Mouse (Mus musculus) liver, postnatal 0 days (tissue): ENCODE data around the gene Jak1. TPM values are rescaled to one million over a fixed set of nuclear protein-coding genes. Genes with fewer than 3 reads are reported as not detected.

Source experiments
- ATAC-seq: fragments of 200-750 bp; cut with Nextera tagmentation; 2 replicates; pipeline ENCODE4 v1.8.0; 2017; ENCODE audit warnings: mild to moderate bottlenecking, moderate library complexity
- DNase-seq: peaks from one replicate; pipeline ENCODE4 v3.0.0-alpha.2; 2016
- H3K27ac ChIP-seq: fragments of 300-500 bp; sonication (generic); 2 replicates; pipeline ENCODE4 v1.5.1; 2014; ENCODE audit warnings: antibody characterized with exemption, moderate library complexity, mild to moderate bottlenecking, low read depth
- H3K27me3 ChIP-seq: fragments of 300-500 bp; sonication (generic); 2 replicates; pipeline ENCODE4 v1.6.1; 2014; ENCODE audit warnings: low read length, control low read depth, mixed read lengths; ENCODE audit not compliant: insufficient read depth
- H3K36me3 ChIP-seq: fragments of 300-500 bp; sonication (generic); replicated peaks from 2 replicates; pipeline ENCODE4 v1.6.1; 2014; ENCODE audit warnings: mild to moderate bottlenecking, control low read depth, low read length, moderate library complexity, mixed read lengths; ENCODE audit not compliant: insufficient read depth
- H3K4me1 ChIP-seq: fragments of 300-500 bp; sonication (generic); 2 replicates; pipeline ENCODE4 v1.6.1; 2014; ENCODE audit warnings: antibody characterized with exemption, mild to moderate bottlenecking, control low read depth; ENCODE audit not compliant: insufficient read depth
- H3K4me2 ChIP-seq: fragments of 300-500 bp; sonication (generic); 2 replicates; pipeline ENCODE4 v1.6.1; 2014; ENCODE audit warnings: low read depth, mild to moderate bottlenecking, low read length, moderate library complexity, mixed read lengths
- H3K4me3 ChIP-seq: fragments of 300-500 bp; sonication (generic); 2 replicates; pipeline ENCODE4 v1.5.1; 2014; ENCODE audit warnings: low read depth, low read length
- H3K9ac ChIP-seq: fragments of 300-500 bp; sonication (generic); replicated peaks from 2 replicates; pipeline ENCODE4 v1.6.1; 2014; ENCODE audit warnings: mild to moderate bottlenecking, moderate library complexity
- H3K9me3 ChIP-seq: fragments of 300-500 bp; sonication (generic); 2 replicates; pipeline ENCODE4 v1.6.1; 2016; ENCODE audit warnings: mild to moderate bottlenecking, control low read depth, low read length, mixed read lengths
- CTCF ChIP-seq: sonication (generic); IDR thresholded peaks from 2 replicates; pipeline ENCODE4 v1.5.1; 2016; ENCODE audit warnings: antibody characterized with exemption, low read depth
- EP300 ChIP-seq: IDR thresholded peaks from 2 replicates; pipeline ENCODE4 v1.6.1; 2016; ENCODE audit warnings: antibody characterized with exemption, low read depth, mild to moderate bottlenecking
- WGBS: fragments of 180-500 bp; shearing (Covaris S2); extraction: QIAGEN DNeasy Blood & Tissue Kit; methylation state at CpG from one replicate; pipeline ENCODE4 v1.1.7; 2014; ENCODE audit not compliant: insufficient replicate concordance; 5-methylcytosine and 5-hydroxymethylcytosine counted together
- polyA plus RNA-seq: library from polyadenylated mRNA; unstranded; fragments of >200 nt; fragmentation: Nextera tagmentation; extraction: Ambion mirVana; gene quantifications from 2 replicates; pipeline ENCODE4 v1.2.1, GENCODE M21; 2015

Gene Jak1
- polyA plus RNA-seq, 1 experiment from 2014 or later, result 51.2 TPM

DNA sequence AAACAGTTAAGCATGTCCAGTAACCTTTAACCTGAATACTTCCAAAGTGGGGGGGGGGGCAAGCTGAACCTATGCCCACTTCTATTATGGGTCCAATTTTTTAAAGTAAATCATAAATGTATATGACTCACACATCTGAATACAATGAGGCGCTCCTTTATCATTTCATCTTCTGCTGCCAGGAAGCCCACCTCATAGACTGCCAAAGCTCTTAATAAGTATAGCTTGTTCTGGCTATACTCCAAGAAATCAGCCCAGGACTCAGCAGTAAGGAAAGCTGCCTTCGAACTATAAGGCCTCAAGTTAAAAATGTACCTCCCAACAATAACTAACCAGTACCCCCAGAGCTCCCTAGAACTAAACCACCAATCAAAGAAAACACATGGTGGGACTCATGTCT, 44.1 kb downstream of the Jak1 start:
- DNase-seq, result no peak
- no peaks in the 10 kb centered on the region for H3K27me3 ChIP-seq
- no peaks in the 10 kb centered on the region for H3K36me3 ChIP-seq
- TF ChIP-seq CTCF (no peak), EP300 (no peak)
- peaks cover 48% of the 10 kb centered on the region for H3K4me1 ChIP-seq
- 66% methylated on average over 2 of the region's 2 CpGs for WGBS
- H3K4me2 ChIP-seq, result no peak overlapping the region
- no peak for ATAC-seq
- H3K4me3 ChIP-seq, result no peak overlapping the region
- no peaks in the 10 kb centered on the region for H3K9me3 ChIP-seq
- H3K27ac ChIP-seq, result peak overlapping the region; percentile 37; the same call in 1 of the 2 replicates
- H3K9ac ChIP-seq, result no peak overlapping the region

DNA sequence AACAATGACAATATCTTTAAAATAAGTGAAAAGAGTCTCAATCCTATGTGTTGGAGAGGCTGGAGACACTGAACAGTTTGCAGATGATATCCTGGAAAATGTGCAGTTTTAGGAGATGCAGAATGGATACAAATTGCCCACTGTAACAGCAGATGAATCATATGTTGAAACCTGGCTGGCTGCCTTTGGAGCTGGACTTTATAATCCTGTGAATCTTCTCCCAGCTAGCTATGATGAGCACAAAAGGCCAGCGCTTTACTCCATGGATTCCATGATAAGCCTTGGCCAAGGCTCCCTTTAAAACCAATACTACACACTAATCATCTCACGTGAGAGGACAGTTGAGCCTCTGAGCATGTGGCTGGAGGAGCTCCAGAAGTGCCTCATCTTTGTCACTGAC, 45.2 kb downstream of the Jak1 start:
- Histone ChIP-seq H3K27ac (0 out of 2 replicates have a peak overlapping the region, but pooled peaks have one; percentile 26), H3K4me2 (no peak overlapping the region), H3K27me3 (no peaks in the 10 kb centered on the region), H3K9ac (no peak overlapping the region), H3K4me3 (no peak overlapping the region), H3K9me3 (no peaks in the 10 kb centered on the region), H3K36me3 (no peaks in the 10 kb centered on the region), H3K4me1 (peaks cover 52% of the 10 kb centered on the region)
- DNase-seq, result no peak
- TF ChIP-seq EP300 (no peak), CTCF (no peak)
- WGBS, result 69% methylated on average over 2 of the region's 2 CpGs
- no peak for ATAC-seq

DNA sequence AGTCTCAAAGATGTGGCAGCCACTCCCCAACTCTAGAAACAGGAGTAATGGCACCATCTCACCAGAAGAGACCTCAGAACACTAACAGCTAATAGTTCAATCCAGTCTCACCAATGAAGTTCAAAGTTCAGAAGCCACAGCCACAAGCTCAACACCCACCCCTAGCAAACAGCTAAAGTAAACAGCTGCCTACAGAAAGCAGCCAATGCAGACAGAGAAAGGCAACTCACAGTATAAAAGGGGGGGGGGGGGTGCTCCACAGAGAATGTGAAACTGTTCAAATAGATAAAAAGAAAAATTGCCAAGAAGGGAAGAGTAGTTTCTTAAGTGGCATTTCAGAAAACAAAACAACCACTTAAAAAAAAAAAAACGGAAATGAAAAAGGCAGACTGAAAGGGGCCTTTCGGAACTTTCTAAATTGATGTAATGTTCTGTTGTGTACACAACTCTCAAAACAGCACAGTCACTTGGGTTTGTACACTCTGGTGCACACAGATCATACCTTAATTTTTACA, 48.0 kb downstream of the Jak1 start:
- 0 out of 2 replicates have a peak overlapping the region, but pooled peaks have one; percentile 0 for H3K4me2 ChIP-seq
- no peaks in the 10 kb centered on the region for H3K36me3 ChIP-seq
- peaks cover 57% of the 10 kb centered on the region for H3K4me1 ChIP-seq
- TF ChIP-seq EP300 (0 out of 2 replicates have a peak, but pooled peaks have one; percentile 9), CTCF (0 out of 2 replicates have a peak, but pooled peaks have one; percentile 25)
- no peaks in the 10 kb centered on the region for H3K27me3 ChIP-seq
- H3K4me3 ChIP-seq, result no peak overlapping the region
- H3K27ac ChIP-seq, result peak overlapping the region; percentile 73
- WGBS, result 34% methylated on average over 2 of the region's 2 CpGs
- H3K9me3 ChIP-seq, result no peaks in the 10 kb centered on the region
- DNase-seq (no peak), ATAC-seq (peak; percentile 95)
- H3K9ac ChIP-seq, result no peak overlapping the region

DNA sequence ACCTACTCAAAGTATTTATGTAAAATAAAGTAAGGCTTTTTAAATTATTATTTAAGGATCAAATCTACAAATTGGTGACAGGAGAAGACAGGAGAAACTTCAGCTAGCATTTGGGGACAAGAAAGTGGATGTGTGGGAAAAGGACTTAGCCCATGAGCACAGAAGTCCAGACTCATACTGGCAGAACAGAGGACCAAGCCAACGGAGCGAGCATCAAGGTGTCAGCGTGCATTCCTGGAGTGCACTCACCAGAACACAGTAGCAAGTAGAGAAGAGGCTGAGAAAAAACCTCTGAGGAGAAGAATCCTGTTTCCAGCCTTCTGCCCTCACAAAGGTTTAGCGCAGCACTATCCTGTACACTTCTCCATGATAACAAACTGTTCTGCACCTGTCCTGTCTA, 48.8 kb downstream of the Jak1 start:
- Histone ChIP-seq H3K36me3 (no peaks in the 10 kb centered on the region), H3K9me3 (no peaks in the 10 kb centered on the region), H3K4me1 (peaks cover 50% of the 10 kb centered on the region), H3K27me3 (no peaks in the 10 kb centered on the region), H3K9ac (no peak overlapping the region), H3K4me2 (no peak overlapping the region), H3K27ac (peak overlapping the region; percentile 73), H3K4me3 (no peak overlapping the region)
- DNase-seq (no peak), ATAC-seq (no peak)
- 85% methylated on average over 4 of the region's 4 CpGs for WGBS
- TF ChIP-seq EP300, result no peak
- no peak for TF ChIP-seq CTCF

DNA sequence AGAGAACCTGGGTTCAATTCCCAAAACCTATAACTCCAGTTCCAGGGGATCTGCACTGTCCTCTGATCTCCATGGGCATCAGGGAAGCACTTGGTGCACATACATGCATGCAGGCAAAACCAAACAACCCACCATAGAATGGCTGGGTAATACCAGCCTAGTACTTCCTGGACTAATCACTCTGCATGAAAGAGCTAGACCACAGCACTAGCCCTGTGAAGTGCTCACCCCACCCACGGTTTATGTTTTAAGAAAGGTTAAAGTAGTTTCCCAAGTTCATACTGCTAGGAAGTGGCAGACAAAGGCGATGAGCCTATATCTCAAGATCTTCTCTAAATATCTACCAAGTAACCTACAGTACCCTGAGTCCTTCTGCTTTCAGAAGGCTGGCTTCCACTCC, 51.6 kb downstream of the Jak1 start:
- 65% methylated on average over 2 of the region's 2 CpGs for WGBS

DNA sequence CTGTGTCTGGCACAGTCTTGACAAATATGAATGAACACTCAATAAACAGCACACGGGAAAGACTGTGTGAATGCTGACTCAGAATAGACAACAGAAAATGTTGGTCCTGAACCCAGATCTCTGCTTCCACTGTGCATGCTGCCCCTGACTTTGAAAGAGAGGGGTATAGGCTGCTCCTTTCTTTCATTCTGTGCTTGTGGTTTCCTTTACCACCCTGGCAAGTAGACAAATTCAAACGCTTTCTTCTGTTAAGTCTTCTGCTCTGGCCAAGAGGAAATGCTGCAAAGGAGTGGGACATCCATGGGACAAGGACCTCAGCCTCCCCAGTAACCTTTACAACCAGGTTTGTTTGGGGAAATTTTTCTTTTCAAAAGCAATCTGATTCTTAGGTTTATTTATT, 57.6 kb downstream of the Jak1 start:
- DNase-seq (no peak), ATAC-seq (no peak)
- Histone ChIP-seq H3K9me3 (no peaks in the 10 kb centered on the region), H3K4me2 (no peak overlapping the region), H3K27ac (no peak overlapping the region), H3K36me3 (no peaks in the 10 kb centered on the region), H3K4me3 (no peak overlapping the region), H3K9ac (no peak overlapping the region), H3K27me3 (no peaks in the 10 kb centered on the region), H3K4me1 (peaks cover 10% of the 10 kb centered on the region; the same call in 1 of the 2 replicates)
- TF ChIP-seq EP300, result no peak
- TF ChIP-seq CTCF, result no peak
- 41% methylated on average over 2 of the region's 2 CpGs for WGBS

More for the DNA sequence above, 51.6 kb downstream of the Jak1 start:
- Histone ChIP-seq H3K9me3 (no peaks in the 10 kb centered on the region), H3K9ac (no peak overlapping the region), H3K27me3 (no peaks in the 10 kb centered on the region), H3K4me3 (no peak overlapping the region), H3K4me1 (peaks cover 38% of the 10 kb centered on the region), H3K36me3 (no peaks in the 10 kb centered on the region), H3K4me2 (no peak overlapping the region), H3K27ac (no peak overlapping the region)
- no peak for ATAC-seq
- TF ChIP-seq CTCF (no peak), EP300 (no peak)
- no peak for DNase-seq

DNA sequence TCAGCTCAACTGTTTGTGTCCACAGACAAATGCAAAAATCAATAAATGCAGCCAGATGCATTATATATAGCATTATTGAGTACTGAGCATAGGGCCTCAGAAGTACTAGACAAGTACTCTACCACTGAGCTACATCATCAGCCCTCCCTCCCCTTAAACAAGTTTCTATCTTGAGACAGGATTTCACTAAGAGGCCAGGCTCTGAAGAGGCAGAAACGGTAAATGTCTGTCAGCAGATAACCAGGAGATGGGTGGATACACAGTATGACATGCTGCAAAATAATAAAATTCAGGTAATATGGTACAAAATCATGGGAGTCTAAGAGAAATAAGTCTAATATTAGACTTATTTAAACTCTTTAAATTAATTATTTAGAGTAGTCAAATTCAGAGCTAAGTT, 61.6 kb downstream of the Jak1 start:
- TF ChIP-seq CTCF (no peak), EP300 (no peak)
- Histone ChIP-seq H3K4me2 (no peak overlapping the region), H3K4me1 (peaks cover 22% of the 10 kb centered on the region), H3K36me3 (no peaks in the 10 kb centered on the region), H3K27ac (no peak overlapping the region), H3K4me3 (no peak overlapping the region), H3K9ac (no peak overlapping the region), H3K9me3 (no peaks in the 10 kb centered on the region), H3K27me3 (no peaks in the 10 kb centered on the region)
- DNase-seq, result no peak
- 47% methylated on average over 1 of the region's 1 CpGs for WGBS
- ATAC-seq, result no peak
